In genomic region chr8:109997381-109997780, GRCm38 (mm10) we compare ENCODE assay signal across 36 mouse cellular contexts. TPM values are rescaled to one million over a fixed set of nuclear protein-coding genes. Genes with fewer than 3 reads are reported as not detected.
"Had no signal": no experiment of that assay in that cellular context is flagged by ENCODE, and none has a peak within 500 bp of the region (broad histone marks: within the 10 kb centered on the region; RNA-seq: fewer than 3 reads in every experiment).

No protein-coding gene starts in this region.

- H3K36me3 ChIP-seq: heart, embryonic 13.5 days; heart, embryonic 15.5 days; hindbrain, embryonic 13.5 days; hindbrain, embryonic 15.5 days; kidney, embryonic 15.5 days; limb, embryonic 10.5 days; limb, embryonic 12.5 days; liver, embryonic 12.5 days had no signal

- H3K4me3 ChIP-seq: heart, embryonic 13.5 days; heart, embryonic 15.5 days; hindbrain, embryonic 13.5 days; hindbrain, embryonic 15.5 days; kidney, embryonic 15.5 days; layer of hippocampus, adult 2 months; left cerebral cortex, adult 2 months; limb, embryonic 10.5 days; limb, embryonic 12.5 days; liver, embryonic 12.5 days had no signal

- H3K9ac ChIP-seq: heart, embryonic 13.5 days; heart, embryonic 15.5 days; hindbrain, embryonic 13.5 days; hindbrain, embryonic 15.5 days; kidney, embryonic 15.5 days; limb, embryonic 12.5 days; liver, embryonic 12.5 days; liver, embryonic 14.5 days had no signal

- ATAC-seq: hindbrain, postnatal 0 days; intestine, embryonic 16.5 days; liver, embryonic 12.5 days had no signal

- H3K4me1 ChIP-seq: heart, embryonic 13.5 days; heart, embryonic 15.5 days; hindbrain, embryonic 13.5 days; hindbrain, embryonic 15.5 days; kidney, embryonic 15.5 days; limb, embryonic 10.5 days; limb, embryonic 12.5 days; liver, embryonic 12.5 days had no signal

- H3K27me3 ChIP-seq: heart, embryonic 15.5 days; hindbrain, embryonic 13.5 days; hindbrain, embryonic 15.5 days; limb, embryonic 12.5 days; liver, embryonic 12.5 days had no signal

- H3K9me3 ChIP-seq: heart, embryonic 13.5 days; heart, embryonic 15.5 days; hindbrain, embryonic 13.5 days; hindbrain, embryonic 15.5 days; kidney, embryonic 15.5 days; limb, embryonic 10.5 days; limb, embryonic 12.5 days; liver, embryonic 12.5 days had no signal

- H3K27ac ChIP-seq: heart, embryonic 13.5 days; heart, embryonic 15.5 days; hindbrain, embryonic 13.5 days; hindbrain, embryonic 15.5 days; hindbrain, postnatal 0 days; kidney, embryonic 15.5 days; kidney, postnatal 0 days; layer of hippocampus, adult 2 months; left cerebral cortex, adult 2 months; limb, embryonic 10.5 days; limb, embryonic 12.5 days; liver, embryonic 12.5 days; liver, embryonic 14.5 days had no signal

- DNase-seq: gastrocnemius, postnatal 14 days; gastrocnemius, postnatal 36 days; heart, adult 18-20 months; heart, postnatal 14 days; heart, postnatal 36 days; kidney, adult 11 months; kidney, adult 2 months; kidney, adult 9 months; kidney, postnatal 14 days; kidney, postnatal 4 days; liver had no signal

- H3K4me2 ChIP-seq: heart, embryonic 11.5 days; heart, embryonic 13.5 days; heart, embryonic 15.5 days; hindbrain, embryonic 13.5 days; hindbrain, embryonic 15.5 days; kidney, embryonic 15.5 days; limb, embryonic 12.5 days; liver, embryonic 12.5 days had no signal

RNA-seq across cellular contexts. Expression of gene Tat, which starts 7.1 kb away (rescaled TPM):
- total RNA-seq: gastrocnemius, postnatal 14 days; gastrocnemius, postnatal 36 days; hematopoietic stem cell, adult 5-6 weeks; hindbrain, postnatal 0 days; layer of hippocampus, adult 2 months; layer of hippocampus, postnatal 10 days; layer of hippocampus, postnatal 25 days; left cerebral cortex, adult 2 months; left cerebral cortex, postnatal 25 days had no signal
- polyA plus RNA-seq: heart, embryonic 11.5 days; hindbrain, embryonic 11.5 days; hindbrain, embryonic 13.5 days; hindbrain, embryonic 15.5 days; hindbrain, postnatal 0 days; intestine, embryonic 14.5 days; intestine, embryonic 16.5 days; kidney, adult 2 months; kidney, embryonic 15.5 days; kidney, postnatal 0 days; limb, embryonic 10.5 days; limb, embryonic 12.5 days had no signal

RNA-seq across cellular contexts. Expression of gene Marveld3, which starts 35.4 kb away (rescaled TPM):
- total RNA-seq: gastrocnemius, adult 18-20 months; gastrocnemius, adult 8-10 months; gastrocnemius, postnatal 36 days; hematopoietic stem cell, adult 5-6 weeks; layer of hippocampus, postnatal 10 days; layer of hippocampus, postnatal 25 days; left cerebral cortex, postnatal 25 days had no signal
- polyA plus RNA-seq: heart, embryonic 11.5 days had no signal

RNA-seq across cellular contexts. Expression of gene Chst4, which starts 42.2 kb away (rescaled TPM):
- total RNA-seq: gastrocnemius, adult 18-20 months; gastrocnemius, adult 8-10 months; gastrocnemius, postnatal 14 days; gastrocnemius, postnatal 36 days; hematopoietic stem cell, adult 5-6 weeks; hindbrain, postnatal 0 days; layer of hippocampus, adult 2 months; layer of hippocampus, postnatal 10 days; layer of hippocampus, postnatal 25 days had no signal
- polyA plus RNA-seq: hindbrain, embryonic 11.5 days; hindbrain, embryonic 13.5 days; hindbrain, embryonic 15.5 days; hindbrain, postnatal 0 days; limb, embryonic 10.5 days; limb, embryonic 12.5 days; limb, embryonic 14.5 days; liver, embryonic 12.5 days; liver, embryonic 14.5 days; liver, embryonic 16.5 days had no signal
